Mouse (Mus musculus) hindbrain, embryonic 15.5 days (tissue): ENCODE measurements at regions not wholly inside any gene's neighbourhood (a gene's known extent, or its start where the extent isn't known, plus 50 kb on each side); places are given as distances from the start of the nearest gene placed in this dataset.

ENCODE experiments used
- ATAC-seq: fragments of 200-750 bp; cut with Nextera tagmentation; 2 replicates; pipeline ENCODE4 v1.8.0; 2017; ENCODE audit warnings: low read depth, moderate number of reproducible peaks, moderate TSS enrichment; ENCODE audit not compliant: low FRiP score
- H3K27ac ChIP-seq: fragments of 300-500 bp; sonication (generic); replicated peaks from 2 replicates; pipeline ENCODE4 v1.5.1; 2015; ENCODE audit warnings: mild to moderate bottlenecking, inconsistent platforms
- H3K27me3 ChIP-seq: fragments of 300-500 bp; sonication (generic); 2 replicates; pipeline ENCODE4 v1.6.1; 2015; ENCODE audit warnings: control low read depth, inconsistent platforms
- H3K36me3 ChIP-seq: fragments of 300-500 bp; sonication (generic); 2 replicates; pipeline ENCODE4 v1.6.1; 2015; ENCODE audit warnings: control low read depth, inconsistent platforms
- H3K4me1 ChIP-seq: fragments of 300-500 bp; sonication (generic); replicated peaks from 2 replicates; pipeline ENCODE4 v1.6.1; 2015; ENCODE audit warnings: control low read depth, inconsistent platforms
- H3K4me2 ChIP-seq: fragments of 300-500 bp; sonication (generic); 2 replicates; pipeline ENCODE4 v1.6.1; 2015; ENCODE audit warnings: moderate library complexity, mild to moderate bottlenecking, inconsistent platforms
- H3K4me3 ChIP-seq: fragments of 300-500 bp; sonication (generic); 2 replicates; pipeline ENCODE4 v1.5.1; 2015; ENCODE audit warnings: mild to moderate bottlenecking, inconsistent platforms
- H3K9ac ChIP-seq: fragments of 300-500 bp; sonication (generic); 2 replicates; pipeline ENCODE4 v1.6.1; 2015; ENCODE audit warnings: inconsistent platforms
- H3K9me3 ChIP-seq: fragments of 300-500 bp; sonication (generic); 2 replicates; pipeline ENCODE4 v1.6.1; 2016; ENCODE audit warnings: control low read depth, inconsistent platforms
- WGBS: fragments of 180-500 bp; shearing (Covaris S2); methylation state at CpG from one replicate; pipeline ENCODE4 v1.1.7; 2015; 5-methylcytosine and 5-hydroxymethylcytosine counted together

DNA sequence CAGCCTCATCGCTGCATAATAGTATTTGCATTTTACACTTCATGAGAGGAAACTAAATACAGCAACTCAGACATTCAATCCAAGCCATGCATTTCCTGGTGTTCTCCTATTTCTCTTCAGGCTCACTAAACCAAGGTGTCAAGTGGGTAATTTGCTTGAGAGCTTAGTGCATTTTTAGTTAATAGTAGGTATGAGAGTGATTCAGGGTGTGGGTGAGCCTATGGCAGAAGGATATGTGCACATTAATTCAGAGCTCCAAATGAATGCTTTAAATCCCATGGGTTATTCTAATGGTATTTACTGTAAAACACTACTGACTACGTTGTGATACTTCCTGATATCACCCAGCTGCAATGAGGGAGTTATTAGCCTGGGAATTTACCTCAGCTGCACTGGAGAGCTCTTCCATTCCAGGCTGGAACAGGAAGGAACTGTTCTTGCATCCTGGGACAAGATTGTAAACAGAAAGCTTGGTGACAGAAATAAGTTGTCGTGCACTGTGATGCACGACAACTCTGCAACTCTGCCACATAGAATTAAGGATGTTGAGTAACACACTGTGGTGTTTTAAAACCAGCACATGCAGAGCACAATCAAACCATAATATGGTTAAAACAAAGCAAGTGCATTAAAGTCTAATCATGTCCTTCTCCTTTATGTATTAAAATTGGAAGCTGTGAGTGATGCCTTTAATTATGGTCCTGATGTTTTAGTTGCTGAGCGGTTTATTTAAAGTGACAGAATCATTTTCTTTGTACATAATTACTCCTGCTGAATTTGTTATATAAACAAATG is 170.4 kb upstream of the Setmar start:
- H3K4me3 ChIP-seq: no peak overlapping the region
- ATAC-seq: 0 out of 2 replicates have a peak, but pooled peaks have one; percentile 30
- H3K27ac ChIP-seq: peak overlapping the region; percentile 9
- no peak overlapping the region for H3K4me2 ChIP-seq
- H3K9me3 ChIP-seq: no peaks in the 10 kb centered on the region
- 37% methylated on average over 5 of the region's 5 CpGs for WGBS
- no peak overlapping the region for H3K9ac ChIP-seq
- no peaks in the 10 kb centered on the region for H3K27me3 ChIP-seq
- peaks cover 10% of the 10 kb centered on the region for H3K4me1 ChIP-seq
- H3K36me3 ChIP-seq: no peaks in the 10 kb centered on the region

DNA sequence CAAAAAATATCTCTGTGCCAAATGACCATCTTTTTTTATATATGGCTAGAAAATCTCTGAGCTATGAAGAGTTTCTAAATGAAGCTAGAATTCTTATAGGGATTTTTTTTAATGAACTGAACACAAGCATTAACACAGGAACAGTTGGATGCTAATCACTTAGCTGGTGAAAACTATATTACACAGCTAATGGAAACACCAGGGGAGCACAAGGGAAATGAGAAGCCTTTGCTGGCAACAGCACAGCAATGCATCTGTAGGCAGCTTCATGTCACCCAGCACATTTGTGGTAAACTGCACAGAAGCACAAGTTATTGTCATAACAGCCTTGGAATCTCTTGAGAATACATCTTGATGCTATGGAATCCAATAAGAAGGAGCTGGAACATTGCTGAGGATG is 154.3 kb upstream of the Setmar start:
- Histone ChIP-seq H3K27ac (no peak overlapping the region), H3K4me1 (no peaks in the 10 kb centered on the region), H3K27me3 (no peaks in the 10 kb centered on the region), H3K4me2 (no peak overlapping the region), H3K9ac (no peak overlapping the region), H3K36me3 (no peaks in the 10 kb centered on the region), H3K4me3 (no peak overlapping the region), H3K9me3 (no peaks in the 10 kb centered on the region)
- no peak; the same call in 1 of the 2 replicates for ATAC-seq

GRCm38 (mm10) chr6:107911387-107911786 is 153.5 kb upstream of the Setmar start:
- Histone ChIP-seq H3K27me3 (no peaks in the 10 kb centered on the region), H3K9me3 (no peaks in the 10 kb centered on the region), H3K27ac (no peak overlapping the region), H3K9ac (no peak overlapping the region), H3K4me2 (no peak overlapping the region), H3K4me1 (no peaks in the 10 kb centered on the region), H3K36me3 (no peaks in the 10 kb centered on the region), H3K4me3 (no peak overlapping the region)
- no peak for ATAC-seq
- 80% methylated on average over 2 of the region's 2 CpGs for WGBS

- Histone ChIP-seq H3K9me3 (no peaks in the 10 kb centered on the region), H3K36me3 (no peaks in the 10 kb centered on the region), H3K4me1 (peaks cover 5% of the 10 kb centered on the region; the same call in 1 of the 2 replicates), H3K9ac (no peak overlapping the region), H3K4me3 (no peak overlapping the region), H3K27ac (peak overlapping the region; percentile 38; the same call in 1 of the 2 replicates), H3K4me2 (peak overlapping the region; percentile 29), H3K27me3 (no peaks in the 10 kb centered on the region)
- 38% methylated on average over 12 of the region's 12 CpGs for WGBS
- ATAC-seq: peak; percentile 81
Measured at GRCm38 (mm10) chr6:107923528-107924199, 141.2 kb upstream of the Setmar start.

DNA sequence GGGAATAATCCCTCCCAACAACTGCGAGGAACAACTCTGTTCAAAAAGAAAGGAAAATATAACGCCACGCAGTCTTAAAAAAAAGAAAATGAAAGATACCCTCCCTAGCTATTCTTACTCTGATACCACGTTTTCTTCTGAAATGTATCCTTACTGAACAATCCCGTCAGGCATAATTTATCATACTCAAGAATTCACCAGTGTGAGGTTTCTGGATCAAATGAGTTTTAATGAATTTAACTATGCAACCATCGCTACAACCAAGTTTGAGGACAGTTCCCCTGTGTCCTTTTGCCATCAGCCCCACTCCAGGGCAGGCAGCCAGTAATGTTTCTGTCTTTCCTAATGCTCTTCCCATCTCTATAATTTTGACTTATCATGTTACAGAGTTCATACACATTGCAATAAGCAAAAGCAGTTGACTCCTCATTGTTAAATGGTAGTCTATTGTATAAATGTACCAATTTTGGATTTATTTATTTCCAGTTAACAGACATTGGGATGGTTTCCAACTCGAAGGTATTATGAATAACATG is 140.6 kb upstream of the Setmar start:
- H3K4me1 ChIP-seq: peaks cover 5% of the 10 kb centered on the region; the same call in 1 of the 2 replicates
- H3K4me2 ChIP-seq: peak overlapping the region; percentile 29
- H3K9me3 ChIP-seq: no peaks in the 10 kb centered on the region
- peak overlapping the region; percentile 38; the same call in 1 of the 2 replicates for H3K27ac ChIP-seq
- H3K4me3 ChIP-seq: no peak overlapping the region
- no peak for ATAC-seq
- no peak overlapping the region for H3K9ac ChIP-seq
- 45% methylated on average over 7 of the region's 7 CpGs for WGBS
- no peaks in the 10 kb centered on the region for H3K36me3 ChIP-seq
- H3K27me3 ChIP-seq: no peaks in the 10 kb centered on the region

GRCm38 (mm10) chr6:107930439-107931173 is 134.2 kb upstream of the Setmar start:
- 0 out of 2 replicates have a peak overlapping the region, but pooled peaks have one; percentile 31 for H3K27ac ChIP-seq
- no peaks in the 10 kb centered on the region for H3K36me3 ChIP-seq
- peaks cover 8% of the 10 kb centered on the region; the same call in 1 of the 2 replicates for H3K4me1 ChIP-seq
- ATAC-seq: 0 out of 2 replicates have a peak, but pooled peaks have one; percentile 42
- no peak overlapping the region for H3K4me2 ChIP-seq
- WGBS: 33% methylated on average over 8 of the region's 8 CpGs
- H3K9me3 ChIP-seq: no peaks in the 10 kb centered on the region
- H3K4me3 ChIP-seq: no peak overlapping the region
- H3K27me3 ChIP-seq: no peaks in the 10 kb centered on the region
- no peak overlapping the region for H3K9ac ChIP-seq

GRCm38 (mm10) chr6:107931174-107931557 is 133.7 kb upstream of the Setmar start:
- Histone ChIP-seq H3K9me3 (no peaks in the 10 kb centered on the region), H3K4me3 (no peak overlapping the region), H3K36me3 (no peaks in the 10 kb centered on the region), H3K4me2 (no peak overlapping the region), H3K27me3 (no peaks in the 10 kb centered on the region), H3K9ac (no peak overlapping the region), H3K4me1 (peaks cover 8% of the 10 kb centered on the region; the same call in 1 of the 2 replicates), H3K27ac (0 out of 2 replicates have a peak overlapping the region, but pooled peaks have one; percentile 31)
- WGBS: 55% methylated on average over 4 of the region's 4 CpGs
- no peak for ATAC-seq

DNA sequence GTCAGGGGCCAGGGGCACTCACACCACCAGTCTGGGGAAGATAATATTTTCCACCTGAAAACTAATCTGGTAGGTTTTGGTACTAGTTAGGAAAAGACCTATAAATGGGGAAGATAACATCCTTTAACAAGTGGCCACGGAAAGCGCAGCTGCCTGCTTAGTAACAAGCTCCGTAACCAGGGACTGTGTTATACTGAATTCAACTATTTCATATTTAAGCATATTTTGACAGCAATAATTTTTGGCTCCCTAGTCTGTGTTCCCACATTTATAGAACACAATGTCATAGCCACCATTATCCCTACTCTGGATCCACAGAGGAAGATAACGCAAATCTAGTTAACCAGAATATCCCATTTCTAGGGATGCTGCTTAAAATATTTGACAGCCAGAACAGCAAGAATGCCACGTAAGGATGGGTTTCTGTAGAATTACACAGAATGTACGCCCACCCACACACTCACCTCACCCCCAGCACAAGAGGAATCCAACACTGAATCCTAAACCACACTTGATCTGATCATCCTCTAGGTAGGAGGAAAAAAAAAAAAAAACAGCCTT is 128.7 kb upstream of the Setmar start:
- Histone ChIP-seq H3K4me1 (0 out of 2 replicates have a peak, but pooled peaks cover 1% of the 10 kb centered on the region), H3K4me2 (no peak overlapping the region), H3K9ac (no peak overlapping the region), H3K27ac (no peak overlapping the region), H3K36me3 (no peaks in the 10 kb centered on the region), H3K9me3 (no peaks in the 10 kb centered on the region), H3K27me3 (no peaks in the 10 kb centered on the region), H3K4me3 (no peak overlapping the region)
- ATAC-seq: no peak
- 91% methylated on average over 6 of the region's 6 CpGs for WGBS

GRCm38 (mm10) chr6:107968694-107969093 is 96.2 kb upstream of the Setmar start:
- Histone ChIP-seq H3K4me3 (no peak overlapping the region), H3K4me2 (no peak overlapping the region), H3K27me3 (no peaks in the 10 kb centered on the region), H3K4me1 (no peaks in the 10 kb centered on the region), H3K9ac (no peak overlapping the region), H3K9me3 (no peaks in the 10 kb centered on the region), H3K27ac (no peak overlapping the region), H3K36me3 (no peaks in the 10 kb centered on the region)
- 85% methylated on average over 2 of the region's 2 CpGs for WGBS
- ATAC-seq: no peak

DNA sequence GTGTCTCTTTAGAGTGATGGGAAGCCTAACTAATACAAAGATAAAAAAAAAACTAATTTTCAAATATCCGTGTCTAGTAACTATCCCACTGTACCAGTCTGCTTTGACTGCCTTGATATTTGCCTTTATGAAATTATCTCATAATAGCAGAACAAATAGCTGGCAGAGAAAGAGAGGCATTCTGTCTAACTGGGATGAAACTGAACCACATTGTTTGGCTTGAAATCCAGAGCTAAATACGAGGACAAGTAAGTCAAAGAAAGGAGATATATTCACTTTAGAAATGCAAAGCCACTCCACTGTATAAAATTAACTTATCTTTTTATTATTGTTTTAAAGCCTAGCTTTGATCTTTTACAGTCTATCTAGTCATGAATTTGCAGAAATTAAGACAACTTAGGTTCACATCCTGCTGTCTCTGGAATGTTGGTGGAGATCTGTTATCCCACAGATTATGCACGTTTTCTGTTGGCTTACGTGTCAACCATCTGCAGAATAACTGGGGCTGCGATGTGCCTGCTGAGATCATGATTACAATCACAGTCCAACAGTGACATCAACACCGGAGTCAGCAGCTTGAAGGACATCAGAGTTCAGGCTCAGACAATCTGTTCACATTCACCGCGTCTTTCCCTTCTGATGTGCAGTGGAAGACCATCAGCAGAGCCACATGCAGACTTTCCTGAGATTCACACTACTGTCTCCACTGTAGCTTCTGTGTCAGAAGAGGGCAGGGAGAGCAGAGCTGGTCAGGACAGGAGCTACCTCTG is 65.7 kb upstream of the Setmar start:
- 0 out of 2 replicates have a peak, but pooled peaks have one; percentile 34 for ATAC-seq

GRCm38 (mm10) chr6:108003231-108003630 is 61.6 kb upstream of the Setmar start:
- no peak for ATAC-seq
- 94% methylated on average over 1 of the region's 1 CpGs for WGBS

More for the DNA sequence above, 65.7 kb upstream of the Setmar start:
- Histone ChIP-seq H3K4me2 (no peak overlapping the region), H3K9ac (no peak overlapping the region), H3K4me1 (no peaks in the 10 kb centered on the region), H3K36me3 (no peaks in the 10 kb centered on the region), H3K9me3 (no peaks in the 10 kb centered on the region), H3K4me3 (no peak overlapping the region), H3K27me3 (no peaks in the 10 kb centered on the region), H3K27ac (no peak overlapping the region)
- WGBS: 64% methylated on average over 8 of the region's 8 CpGs

More at GRCm38 (mm10) chr6:108003231-108003630, 61.6 kb upstream of the Setmar start:
- no peaks in the 10 kb centered on the region for H3K27me3 ChIP-seq
- no peak overlapping the region for H3K4me3 ChIP-seq
- no peaks in the 10 kb centered on the region for H3K36me3 ChIP-seq
- H3K4me2 ChIP-seq: no peak overlapping the region
- H3K9me3 ChIP-seq: no peaks in the 10 kb centered on the region
- H3K27ac ChIP-seq: no peak overlapping the region
- H3K4me1 ChIP-seq: no peaks in the 10 kb centered on the region
- no peak overlapping the region for H3K9ac ChIP-seq
